Mouse (Mus musculus): ENCODE data around the gene Asic4. TPM values are rescaled to one million over a fixed set of nuclear protein-coding genes. Genes with fewer than 3 reads are reported as not detected.

Gene Asic4
- polyA plus RNA-seq, 1 experiment from 2014 or later, result 21.6 TPM

DNA sequence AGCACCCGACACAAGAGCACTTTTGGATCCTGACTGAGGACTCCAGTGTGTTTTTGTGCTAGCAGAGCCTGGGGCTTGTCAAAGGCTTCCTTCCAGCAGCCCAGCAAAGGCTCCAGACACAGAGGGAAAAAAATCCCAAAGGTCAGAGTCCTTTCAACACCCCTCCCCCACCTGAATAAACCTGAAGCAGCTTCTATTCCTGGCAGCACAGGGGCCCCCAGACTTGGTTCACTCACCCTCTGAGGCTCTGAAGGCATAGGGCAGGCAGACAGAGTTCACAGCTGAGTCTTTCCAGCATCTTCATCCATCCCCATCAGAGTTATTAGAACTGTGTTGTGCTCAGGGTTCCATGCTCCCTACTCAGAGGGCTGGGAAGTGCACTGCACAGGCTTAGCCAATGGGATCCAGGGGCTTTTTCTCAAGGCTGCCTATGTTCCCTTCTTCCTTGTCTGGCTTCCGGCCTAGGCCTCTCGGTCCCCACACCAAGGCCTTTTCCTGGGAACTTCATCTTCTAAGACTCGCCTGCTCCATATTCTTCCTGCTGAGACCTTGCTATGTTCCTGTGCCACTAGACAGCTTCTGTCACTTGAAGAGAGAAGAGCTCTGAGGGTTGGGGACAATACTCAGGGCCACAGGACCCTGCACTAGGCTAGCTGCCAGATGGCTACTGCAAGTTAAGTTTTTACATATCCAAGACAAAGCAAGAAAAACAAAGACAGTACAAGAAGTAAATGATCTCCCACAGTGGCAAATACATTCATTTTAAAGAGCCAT, 61.4 kb downstream of the Asic4 start:
- H3K4me3 ChIP-seq (ENCODE audit: low read length), result no peak overlapping the region
- WGBS, result 55% methylated on average over 4 of the region's 4 CpGs
- H3K4me2 ChIP-seq (ENCODE audit: low read length), result no peak overlapping the region
- H3K9me3 ChIP-seq (ENCODE audit: control insufficient read depth, low read length), result no peaks in the 10 kb centered on the region
- H3K36me3 ChIP-seq (ENCODE audit: control insufficient read depth, insufficient read depth, low read length), result no peaks in the 10 kb centered on the region
- no peaks in the 10 kb centered on the region for H3K27me3 ChIP-seq (replicated peaks; ENCODE audit: control insufficient read depth, insufficient read depth, low read length)
- H3K9ac ChIP-seq (ENCODE audit: low read depth, low read length), result no peak overlapping the region
- peaks cover 10% of the 10 kb centered on the region for H3K4me1 ChIP-seq (ENCODE audit: control insufficient read depth, insufficient read depth, low read depth, low read length)
- ATAC-seq, result no peak
- H3K27ac ChIP-seq (ENCODE audit: low read depth, low read length), result no peak overlapping the region

- Histone ChIP-seq H3K4me2 (ENCODE audit: low read length) (no peak overlapping the region), H3K4me3 (ENCODE audit: low read length) (no peak overlapping the region), H3K27ac (ENCODE audit: low read depth, low read length) (no peak overlapping the region), H3K9ac (ENCODE audit: low read depth, low read length) (no peak overlapping the region), H3K4me1 (ENCODE audit: control insufficient read depth, insufficient read depth, low read depth, low read length) (peaks cover 1% of the 10 kb centered on the region; the same call in 1 of the 2 replicates), H3K9me3 (ENCODE audit: control insufficient read depth, low read length) (no peaks in the 10 kb centered on the region), H3K36me3 (ENCODE audit: control insufficient read depth, insufficient read depth, low read length) (no peaks in the 10 kb centered on the region), H3K27me3 (replicated peaks; ENCODE audit: control insufficient read depth, insufficient read depth, low read length) (no peaks in the 10 kb centered on the region)
- 95% methylated on average over 3 of the region's 3 CpGs for WGBS
- ATAC-seq, result no peak
These were observed 62.3 kb downstream of the Asic4 start for GRCm38 (mm10) chr1:75512550-75512949.

GRCm38 (mm10) chr1:75516703-75517380, 66.6 kb downstream of the Asic4 start:
- WGBS, result 85% methylated on average over 15 of the region's 15 CpGs
- Histone ChIP-seq H3K9me3 (ENCODE audit: control insufficient read depth, low read length) (no peaks in the 10 kb centered on the region), H3K4me1 (ENCODE audit: control insufficient read depth, insufficient read depth, low read depth, low read length) (peaks cover 3% of the 10 kb centered on the region; the same call in 1 of the 2 replicates), H3K9ac (ENCODE audit: low read depth, low read length) (no peak overlapping the region), H3K27me3 (replicated peaks; ENCODE audit: control insufficient read depth, insufficient read depth, low read length) (no peaks in the 10 kb centered on the region), H3K27ac (ENCODE audit: low read depth, low read length) (no peak overlapping the region), H3K4me2 (ENCODE audit: low read length) (no peak overlapping the region), H3K4me3 (ENCODE audit: low read length) (no peak overlapping the region), H3K36me3 (ENCODE audit: control insufficient read depth, insufficient read depth, low read length) (no peaks in the 10 kb centered on the region)
- ATAC-seq, result no peak

DNA sequence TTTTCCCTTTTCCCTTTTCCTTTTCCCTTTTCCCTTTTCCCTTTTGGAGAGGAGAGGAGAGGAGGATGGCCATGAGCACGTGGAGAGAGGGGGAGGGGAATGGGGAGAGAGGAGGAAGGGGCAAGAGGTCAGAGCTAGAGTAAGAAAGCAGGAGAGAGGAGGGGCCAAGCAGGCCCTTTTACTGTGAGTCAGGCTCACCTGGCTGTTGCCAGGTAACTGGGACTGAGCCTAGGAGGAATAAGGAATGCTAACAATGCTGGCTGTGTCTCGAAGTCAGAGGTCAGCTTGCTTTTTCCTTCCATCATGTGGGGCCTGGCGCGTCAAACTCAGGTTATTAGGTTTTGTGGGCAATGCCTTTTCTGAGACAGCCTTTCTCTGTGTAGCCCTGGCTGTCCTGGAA, 67.7 kb downstream of the Asic4 start:
- Histone ChIP-seq H3K27ac (ENCODE audit: low read depth, low read length) (no peak overlapping the region), H3K4me3 (ENCODE audit: low read length) (no peak overlapping the region), H3K9me3 (ENCODE audit: control insufficient read depth, low read length) (no peaks in the 10 kb centered on the region), H3K9ac (ENCODE audit: low read depth, low read length) (no peak overlapping the region), H3K27me3 (replicated peaks; ENCODE audit: control insufficient read depth, insufficient read depth, low read length) (no peaks in the 10 kb centered on the region), H3K36me3 (ENCODE audit: control insufficient read depth, insufficient read depth, low read length) (no peaks in the 10 kb centered on the region), H3K4me2 (ENCODE audit: low read length) (no peak overlapping the region), H3K4me1 (ENCODE audit: control insufficient read depth, insufficient read depth, low read depth, low read length) (peaks cover 8% of the 10 kb centered on the region)
- no peak for ATAC-seq
- WGBS, result 87% methylated on average over 3 of the region's 4 CpGs

- Histone ChIP-seq H3K36me3 (ENCODE audit: control insufficient read depth, insufficient read depth, low read length) (no peaks in the 10 kb centered on the region), H3K9ac (ENCODE audit: low read depth, low read length) (no peak overlapping the region), H3K4me1 (ENCODE audit: control insufficient read depth, insufficient read depth, low read depth, low read length) (peaks cover 8% of the 10 kb centered on the region), H3K27ac (ENCODE audit: low read depth, low read length) (no peak overlapping the region), H3K4me2 (ENCODE audit: low read length) (no peak overlapping the region), H3K27me3 (replicated peaks; ENCODE audit: control insufficient read depth, insufficient read depth, low read length) (no peaks in the 10 kb centered on the region), H3K4me3 (ENCODE audit: low read length) (no peak overlapping the region), H3K9me3 (ENCODE audit: control insufficient read depth, low read length) (no peaks in the 10 kb centered on the region)
- 94% methylated on average over 4 of the region's 4 CpGs for WGBS
- no peak for ATAC-seq
These were observed 68.2 kb downstream of the Asic4 start for GRCm38 (mm10) chr1:75518427-75518826.

- ATAC-seq, result no peak
- Histone ChIP-seq H3K27ac (ENCODE audit: low read depth, low read length) (no peak overlapping the region), H3K9me3 (ENCODE audit: control insufficient read depth, low read length) (no peaks in the 10 kb centered on the region), H3K4me2 (ENCODE audit: low read length) (no peak overlapping the region), H3K27me3 (replicated peaks; ENCODE audit: control insufficient read depth, insufficient read depth, low read length) (no peaks in the 10 kb centered on the region), H3K4me1 (ENCODE audit: control insufficient read depth, insufficient read depth, low read depth, low read length) (peaks cover 8% of the 10 kb centered on the region), H3K9ac (ENCODE audit: low read depth, low read length) (no peak overlapping the region), H3K4me3 (ENCODE audit: low read length) (no peak overlapping the region), H3K36me3 (ENCODE audit: control insufficient read depth, insufficient read depth, low read length) (no peaks in the 10 kb centered on the region)
- 67% methylated on average over 5 of the region's 5 CpGs for WGBS
These were observed 69.3 kb downstream of the Asic4 start for GRCm38 (mm10) chr1:75519576-75519975.

GRCm38 (mm10) chr1:75521321-75522031, 71.2 kb downstream of the Asic4 start, which contains the start of gene Stk11ip:
Gene Stk11ip (plus strand): TSS chr1:75521529.
- Histone ChIP-seq H3K36me3 (ENCODE audit: control insufficient read depth, insufficient read depth, low read length) (0 out of 2 replicates have a peak, but pooled peaks cover 4% of the 10 kb centered on the region), H3K27me3 (replicated peaks; ENCODE audit: control insufficient read depth, insufficient read depth, low read length) (no peaks in the 10 kb centered on the region), H3K4me1 (ENCODE audit: control insufficient read depth, insufficient read depth, low read depth, low read length) (peaks cover 8% of the 10 kb centered on the region), H3K4me3 (ENCODE audit: low read length) (peak within 1 kb of the TSS; percentile 73), H3K4me2 (ENCODE audit: low read length) (peak within 1 kb of the TSS; percentile 86), H3K9me3 (ENCODE audit: control insufficient read depth, low read length) (no peaks in the 10 kb centered on the region), H3K9ac (ENCODE audit: low read depth, low read length) (peak within 1 kb of the TSS; percentile 57), H3K27ac (ENCODE audit: low read depth, low read length) (peak within 1 kb of the TSS; percentile 81)
- ATAC-seq, result peak; percentile 97
- WGBS, result under 1% methylated on average over 46 of the region's 46 CpGs

All from hindbrain, embryonic 16.5 days (tissue).